ENCODE assay signal across 9 mouse cellular contexts in genomic region chr7:140805704-140806103, GRCm38 (mm10). TPM values are rescaled to one million over a fixed set of nuclear protein-coding genes. Genes with fewer than 3 reads are reported as not detected.
DNase-seq lines count a peak whose midpoint lies in the region; ATAC-seq and TF ChIP-seq lines count a peak whose summit lies in the region.
"Had no signal": no experiment of that assay in that cellular context is flagged by ENCODE, and none has a peak within 500 bp of the region (broad histone marks: within the 10 kb centered on the region; RNA-seq: fewer than 3 reads in every experiment).

No protein-coding gene starts in this region.

- H3K4me1 ChIP-seq in kidney, embryonic 14.5 days (ENCODE audit: control insufficient read depth, insufficient read depth, low read length): no peaks in the 10 kb centered on the region
- no peaks in the 10 kb centered on the region for H3K4me1 ChIP-seq in kidney, postnatal 0 days (replicated peaks; ENCODE audit: insufficient read depth, low read length)
- H3K4me1 ChIP-seq in liver, embryonic 14.5 days (replicated peaks; ENCODE audit: control insufficient read depth in 2 of 2, insufficient read depth in 2 of 2, low read length in 1 of 2): no peaks in the 10 kb centered on the region
- no peaks in the 10 kb centered on the region for H3K4me1 ChIP-seq in forebrain, embryonic 13.5 days
- H3K4me1 ChIP-seq: megakaryocyte, embryonic 14.5 days had no signal

- H3K4me2 ChIP-seq in kidney, embryonic 14.5 days (replicated peaks; ENCODE audit: low read depth, low read length): no peak overlapping the region
- no peak overlapping the region for H3K4me2 ChIP-seq in kidney, postnatal 0 days (ENCODE audit: low read length)
- no peak overlapping the region for H3K4me2 ChIP-seq in liver, embryonic 14.5 days (ENCODE audit: low read depth)
- no peak overlapping the region for H3K4me2 ChIP-seq in forebrain, embryonic 13.5 days

- H3K27ac ChIP-seq in kidney, embryonic 14.5 days (ENCODE audit: low read depth, low read length): no peak overlapping the region
- no peak overlapping the region for H3K27ac ChIP-seq in kidney, postnatal 0 days
- no peak overlapping the region for H3K27ac ChIP-seq in liver, embryonic 14.5 days
- no peak overlapping the region for H3K27ac ChIP-seq in forebrain, embryonic 13.5 days

- no peaks in the 10 kb centered on the region for H3K27me3 ChIP-seq in kidney, embryonic 14.5 days (ENCODE audit: control insufficient read depth, insufficient read depth, low read length)
- no peaks in the 10 kb centered on the region for H3K27me3 ChIP-seq in kidney, postnatal 0 days (ENCODE audit: insufficient read depth, low read length)
- H3K27me3 ChIP-seq in liver, embryonic 14.5 days (ENCODE audit: control insufficient read depth, insufficient read depth, low read length): no peaks in the 10 kb centered on the region
- H3K27me3 ChIP-seq in forebrain, embryonic 13.5 days: no peaks in the 10 kb centered on the region

- no peak for TF ChIP-seq EP300 in liver, embryonic 14.5 days (IDR thresholded peaks at IDR 0.05; ENCODE audit: low read depth)

- no peaks in the 10 kb centered on the region for H3K9me3 ChIP-seq in kidney, embryonic 14.5 days (ENCODE audit: control insufficient read depth, low read length)
- no peaks in the 10 kb centered on the region for H3K9me3 ChIP-seq in kidney, postnatal 0 days (replicated peaks; ENCODE audit: low read length)
- H3K9me3 ChIP-seq in liver, embryonic 14.5 days (ENCODE audit: control insufficient read depth, low read length): no peaks in the 10 kb centered on the region
- H3K9me3 ChIP-seq in forebrain, embryonic 13.5 days (replicated peaks): no peaks in the 10 kb centered on the region
- H3K9me3 ChIP-seq: megakaryocyte, embryonic 14.5 days had no signal

- no peak; the same call in 1 of the 2 replicates for ATAC-seq in kidney, embryonic 14.5 days (ENCODE audit: low FRiP score, low TSS enrichment)
- peak; percentile 96 for ATAC-seq in common myeloid progenitor, adult 5-6 weeks (replicated peaks; ENCODE audit: low read depth, poor library complexity, severe bottlenecking)
- ATAC-seq in kidney, postnatal 0 days (replicated peaks; ENCODE audit: low FRiP score, low read depth): no peak
- ATAC-seq in liver, embryonic 14.5 days (ENCODE audit: insufficient read depth): no peak
- no peak for ATAC-seq in forebrain, embryonic 13.5 days

- TF ChIP-seq CTCF in kidney, postnatal 0 days (IDR thresholded peaks at IDR 0.05; ENCODE audit: low read depth): peak; percentile 73
- peak; percentile 82 for TF ChIP-seq CTCF in liver, embryonic 14.5 days (IDR thresholded peaks at IDR 0.05; ENCODE audit: low read depth)

- peak; percentile 74 for DNase-seq in kidney, adult 18-20 months
- peak; percentile 75 for DNase-seq in R1 (ENCODE audit: low read depth, low spot score)
- peak; percentile 47 for DNase-seq in kidney, postnatal 0 days (ENCODE audit: low spot score)
- DNase-seq in liver, embryonic 14.5 days (ENCODE audit: low read depth in 3 of 3, low spot score in 3 of 3): peak; percentile 12 to 18 (median 16)
- DNase-seq in right cerebral cortex, postnatal 25 days: peak; percentile 36

- H3K9ac ChIP-seq in kidney, embryonic 14.5 days (ENCODE audit: low read depth, low read length): no peak overlapping the region
- no peak overlapping the region for H3K9ac ChIP-seq in kidney, postnatal 0 days (ENCODE audit: low read depth, low read length)
- no peak overlapping the region for H3K9ac ChIP-seq in liver, embryonic 14.5 days (replicated peaks)
- no peak overlapping the region for H3K9ac ChIP-seq in forebrain, embryonic 13.5 days

- H3K36me3 ChIP-seq in kidney, embryonic 14.5 days (ENCODE audit: control insufficient read depth, insufficient read depth, low read length): no peaks in the 10 kb centered on the region
- no peaks in the 10 kb centered on the region for H3K36me3 ChIP-seq in kidney, postnatal 0 days (ENCODE audit: insufficient read depth, low read length)
- no peaks in the 10 kb centered on the region for H3K36me3 ChIP-seq in liver, embryonic 14.5 days (replicated peaks; ENCODE audit: control insufficient read depth, insufficient read depth, low read depth)
- peaks cover 6% of the 10 kb centered on the region for H3K36me3 ChIP-seq in forebrain, embryonic 13.5 days (ENCODE audit: poor library complexity, severe bottlenecking)

- WGBS in kidney, embryonic 14.5 days: 12% methylated on average over 1 of the region's 1 CpGs
- WGBS in kidney, postnatal 0 days: 25% methylated on average over 1 of the region's 1 CpGs
- 7% methylated on average over 1 of the region's 1 CpGs for WGBS in liver, embryonic 14.5 days (ENCODE audit: insufficient replicate concordance)
- 10% methylated on average over 1 of the region's 1 CpGs for WGBS in forebrain, embryonic 13.5 days

- no peak overlapping the region for H3K4me3 ChIP-seq in kidney, embryonic 14.5 days (ENCODE audit: low read length)
- no peak overlapping the region for H3K4me3 ChIP-seq in kidney, postnatal 0 days (replicated peaks; ENCODE audit: low read depth, low read length)
- H3K4me3 ChIP-seq in liver, embryonic 14.5 days (ENCODE audit: insufficient read depth in 1 of 2, low read depth in 2 of 2, low read length in 2 of 2): no peak overlapping the region
- H3K4me3 ChIP-seq in forebrain, embryonic 13.5 days: no peak overlapping the region
- H3K4me3 ChIP-seq: megakaryocyte, embryonic 14.5 days had no signal

RNA-seq across cellular contexts. Expression of gene Zfp941, which starts 16.3 kb away (rescaled TPM):
- 1.4 and 2.1 TPM in 2 replicates for polyA plus RNA-seq in kidney, embryonic 14.5 days (2014; fragmentation: Nextera tagmentation; extraction: Ambion mirVana)
- total RNA-seq in common myeloid progenitor, adult 5-6 weeks (2017): 1.5 and 3.0 TPM in 2 replicates
- polyA plus RNA-seq in kidney, postnatal 0 days (2015; fragmentation: Nextera tagmentation; extraction: Ambion mirVana): 1.2 and 1.3 TPM in 2 replicates
- polyA plus RNA-seq in liver, embryonic 14.5 days (2012; rRNA removed): 0.06 and 0.10 TPM in 2 replicates
- polyA plus RNA-seq in liver, embryonic 14.5 days (2014; fragmentation: Nextera tagmentation; extraction: Ambion mirVana): 0.10 and 0.25 TPM in 2 replicates
- polyA plus RNA-seq in forebrain, embryonic 13.5 days (2015; fragmentation: Nextera tagmentation; extraction: Ambion mirVana): 8.7 and 10.6 TPM in 2 replicates

RNA-seq across cellular contexts. Expression of gene Syce1, which starts 18.1 kb away (rescaled TPM):
- polyA plus RNA-seq in kidney, embryonic 14.5 days (2014; fragmentation: Nextera tagmentation; extraction: Ambion mirVana): 0.28 TPM in 1 of 2 replicates, not detected in the other
- 0.15 and 0.23 TPM in 2 replicates for total RNA-seq in common myeloid progenitor, adult 5-6 weeks (2017)
- not detected in 2 replicates for polyA plus RNA-seq in kidney, postnatal 0 days (2015; fragmentation: Nextera tagmentation; extraction: Ambion mirVana)
- polyA plus RNA-seq in liver, embryonic 14.5 days (2012; rRNA removed): 0.08 and 0.09 TPM in 2 replicates
- polyA plus RNA-seq in liver, embryonic 14.5 days (2014; fragmentation: Nextera tagmentation; extraction: Ambion mirVana): not detected in 2 replicates
- polyA plus RNA-seq in forebrain, embryonic 13.5 days (2015; fragmentation: Nextera tagmentation; extraction: Ambion mirVana): 0.28 TPM in 1 of 2 replicates, not detected in the other

RNA-seq across cellular contexts. Expression of gene Urah, which starts 29.1 kb away (rescaled TPM):
- 0.85 TPM in 1 of 2 replicates, not detected in the other for polyA plus RNA-seq in kidney, embryonic 14.5 days (2014; fragmentation: Nextera tagmentation; extraction: Ambion mirVana)
- not detected in 2 replicates for total RNA-seq in common myeloid progenitor, adult 5-6 weeks (2017)
- polyA plus RNA-seq in kidney, postnatal 0 days (2015; fragmentation: Nextera tagmentation; extraction: Ambion mirVana): 0.61 and 1.1 TPM in 2 replicates
- polyA plus RNA-seq in liver, embryonic 14.5 days (2012; rRNA removed): 8.3 and 9.1 TPM in 2 replicates
- 19.3 and 22.8 TPM in 2 replicates for polyA plus RNA-seq in liver, embryonic 14.5 days (2014; fragmentation: Nextera tagmentation; extraction: Ambion mirVana)
- not detected in 2 replicates for polyA plus RNA-seq in forebrain, embryonic 13.5 days (2015; fragmentation: Nextera tagmentation; extraction: Ambion mirVana)

RNA-seq across cellular contexts. Expression of gene Scgb1c1, which starts 39.6 kb away (rescaled TPM):
- not detected in 2 replicates for polyA plus RNA-seq in kidney, embryonic 14.5 days (2014; fragmentation: Nextera tagmentation; extraction: Ambion mirVana)
- total RNA-seq in common myeloid progenitor, adult 5-6 weeks (2017): not detected in 2 replicates
- polyA plus RNA-seq in kidney, postnatal 0 days (2015; fragmentation: Nextera tagmentation; extraction: Ambion mirVana): not detected in 2 replicates
- polyA plus RNA-seq in liver, embryonic 14.5 days (2012; rRNA removed): not detected in 2 replicates
- not detected in 2 replicates for polyA plus RNA-seq in liver, embryonic 14.5 days (2014; fragmentation: Nextera tagmentation; extraction: Ambion mirVana)
- not detected in 2 replicates for polyA plus RNA-seq in forebrain, embryonic 13.5 days (2015; fragmentation: Nextera tagmentation; extraction: Ambion mirVana)

RNA-seq across cellular contexts. Expression of gene Odf3, which starts 41.9 kb away (rescaled TPM):
- not detected in 2 replicates for polyA plus RNA-seq in kidney, embryonic 14.5 days (2014; fragmentation: Nextera tagmentation; extraction: Ambion mirVana)
- total RNA-seq in common myeloid progenitor, adult 5-6 weeks (2017): not detected in 2 replicates
- polyA plus RNA-seq in kidney, postnatal 0 days (2015; fragmentation: Nextera tagmentation; extraction: Ambion mirVana): not detected in 2 replicates
- not detected in 2 replicates for polyA plus RNA-seq in liver, embryonic 14.5 days (2012; rRNA removed)
- not detected in 2 replicates for polyA plus RNA-seq in liver, embryonic 14.5 days (2014; fragmentation: Nextera tagmentation; extraction: Ambion mirVana)
- not detected in 2 replicates for polyA plus RNA-seq in forebrain, embryonic 13.5 days (2015; fragmentation: Nextera tagmentation; extraction: Ambion mirVana)

Comparison
In these comparisons a context has a peak if more than half of its experiments do, and no peak if none do; other contexts are left out.
1. DNase-seq: peak in every context shown above with its lines; median percentile 75 in R1; 74 in kidney, adult 18-20 months; 47 in kidney, postnatal 0 days; 36 in right cerebral cortex, postnatal 25 days; 16 in liver, embryonic 14.5 days.